Comparison of ENCODE assay signal across 7 mouse cellular contexts in the genomic region with DNA sequence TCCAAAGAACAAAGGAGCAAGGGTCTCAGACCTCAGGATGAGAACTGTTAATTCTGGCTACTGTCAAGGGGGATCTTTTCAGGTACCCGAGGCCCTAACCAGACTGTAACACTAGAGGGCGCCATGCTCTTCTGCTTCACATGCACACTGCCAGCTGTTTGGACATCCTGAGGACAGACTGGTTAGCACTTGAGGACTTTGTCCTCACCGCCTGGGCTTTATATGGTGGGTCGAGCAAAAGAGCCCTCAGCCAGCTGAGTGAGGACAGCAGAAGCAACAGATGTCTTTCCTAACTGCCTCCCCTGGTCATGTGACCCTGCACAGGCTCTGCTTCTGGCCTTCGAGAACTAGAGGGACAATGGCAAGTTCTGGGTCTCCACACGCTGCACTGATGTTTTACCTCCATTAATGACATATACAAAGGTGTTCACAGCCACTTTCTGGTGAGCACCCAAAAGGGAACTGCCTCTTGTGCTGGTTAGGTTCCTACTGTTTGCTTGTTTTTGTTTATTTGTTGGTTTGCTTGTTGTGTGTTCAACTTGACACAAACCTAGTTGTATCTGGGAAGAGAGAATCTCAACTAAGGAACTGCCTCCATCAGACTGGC. TPM values are rescaled to one million over a fixed set of nuclear protein-coding genes. Genes with fewer than 3 reads are reported as not detected.
A peak's percentile ranks its signal among the peaks of the same experiment; 100 is the strongest.
DNase-seq lines count a peak whose midpoint lies in the region; ATAC-seq lines count a peak whose summit lies in the region.

No protein-coding gene starts in this region.

- no peaks in the 10 kb centered on the region for H3K4me1 ChIP-seq in midbrain, embryonic 16.5 days (ENCODE audit: control insufficient read depth, insufficient read depth, low read length)

- WGBS in midbrain, embryonic 16.5 days, result 27% methylated on average over 6 of the region's 6 CpGs

- peak; percentile 46 for ATAC-seq in activated CD4-positive, CD25-positive, alpha-beta regulatory T cell, adult 4 months
- peak; percentile 79 for ATAC-seq in common myeloid progenitor, adult 5-6 weeks (replicated peaks; ENCODE audit: low read depth, poor library complexity, severe bottlenecking)
- ATAC-seq in midbrain, embryonic 16.5 days, result peak; percentile 56; the same call in 1 of the 2 replicates

- H3K27me3 ChIP-seq in midbrain, embryonic 16.5 days (ENCODE audit: control insufficient read depth, insufficient read depth, low read depth, low read length), result no peaks in the 10 kb centered on the region

- H3K4me3 ChIP-seq in midbrain, embryonic 16.5 days (ENCODE audit: low read depth, low read length), result no peak overlapping the region

- no peaks in the 10 kb centered on the region; the same call in 1 of the 2 replicates for H3K9me3 ChIP-seq in midbrain, embryonic 16.5 days (replicated peaks; ENCODE audit: control insufficient read depth, low read length, poor library complexity, severe bottlenecking)

- H3K27ac ChIP-seq in midbrain, embryonic 16.5 days (ENCODE audit: low read length), result no peak overlapping the region

- H3K36me3 ChIP-seq in midbrain, embryonic 16.5 days (ENCODE audit: control insufficient read depth, insufficient read depth, low read length), result no peaks in the 10 kb centered on the region

- H3K9ac ChIP-seq in midbrain, embryonic 16.5 days (ENCODE audit: low read depth, low read length), result no peak overlapping the region

- DNase-seq in gastrocnemius, postnatal 10 days, result peak; percentile 82
- peak; percentile 80 for DNase-seq in kidney, adult 11 months
- DNase-seq in left cerebral cortex, postnatal 4 days, result peak; percentile 85
- DNase-seq in spleen, adult 18-20 months, result peak; percentile 43 to 75

- intact Hi-C loops in left cerebral cortex, postnatal 4 days (cut with DNase I), result loop anchor here (5.0 to 10.0 kb wide), 3 partner anchors 84 to 204 kb away; partner anchors contain the start of gene Epn2

- H3K4me2 ChIP-seq in midbrain, embryonic 16.5 days (ENCODE audit: low read length), result no peak overlapping the region

RNA-seq across cellular contexts. Expression of gene Rnf112, which starts 35.9 kb away (rescaled TPM):
- not detected for polyA plus RNA-seq in activated CD4-positive, CD25-positive, alpha-beta regulatory T cell, adult 4 months (2017; shearing (Covaris generic))
- total RNA-seq in common myeloid progenitor, adult 5-6 weeks (2017), result not detected in 2 replicates
- total RNA-seq in gastrocnemius, postnatal 10 days (2021), result 1 to 10 TPM; 2.0 to 2.6 TPM
- 100 to 1,000 TPM in 1 of 2 experiments, 10 to 100 TPM in 1; 89.8 to 101 TPM for total RNA-seq in left cerebral cortex, postnatal 4 days (2021)
- 39.5 and 43.0 TPM in 2 replicates for polyA plus RNA-seq in midbrain, embryonic 16.5 days (2015; fragmentation: Nextera tagmentation; extraction: Ambion mirVana)

RNA-seq across cellular contexts. Expression of gene Slc47a1, which starts 39.9 kb away (rescaled TPM):
- polyA plus RNA-seq in activated CD4-positive, CD25-positive, alpha-beta regulatory T cell, adult 4 months (2017; shearing (Covaris generic)), result not detected
- total RNA-seq in common myeloid progenitor, adult 5-6 weeks (2017), result not detected in 2 replicates
- 1 to 10 TPM; 4.2 to 5.0 TPM for total RNA-seq in gastrocnemius, postnatal 10 days (2021)
- 1 to 10 TPM; 1.5 to 2.1 TPM for total RNA-seq in left cerebral cortex, postnatal 4 days (2021)
- 0.21 and 0.46 TPM in 2 replicates for polyA plus RNA-seq in midbrain, embryonic 16.5 days (2015; fragmentation: Nextera tagmentation; extraction: Ambion mirVana)

Comparison
In these comparisons a context has a peak if more than half of its experiments do, and no peak if none do; other contexts are left out.
1. RNA of gene Rnf112, which starts 35.9 kb away (total RNA-seq): 89.8 to 101 TPM in left cerebral cortex, postnatal 4 days; 2.0 to 2.6 TPM in gastrocnemius, postnatal 10 days and not detected in common myeloid progenitor, adult 5-6 weeks; every median in the first group is over 10 times any median in the second.
2. Peak in every context shown above with its lines, with median percentiles within 50 percentile points of each other: ATAC-seq and DNase-seq.